Mouse (Mus musculus) kidney, adult 2 months (tissue): ENCODE measurements around the gene Sh2d4b. TPM values are rescaled to one million over a fixed set of nuclear protein-coding genes. Genes with fewer than 3 reads are reported as not detected.

Experiments
- DNase-seq: peaks from one replicate; pipeline ENCODE4 v3.0.0; 2021
- H3K27ac ChIP-seq: fragments of 200-500 bp; 2 replicates; pipeline ENCODE4 v1.5.1; 2012; ENCODE audit warnings: low read depth, low read length, control low read depth, inconsistent platforms; ENCODE audit not compliant: insufficient read depth
- H3K27me3 ChIP-seq: fragments of 200-500 bp; replicated peaks from 2 replicates; pipeline ENCODE4 v1.6.1; 2012; ENCODE audit warnings: mild to moderate bottlenecking, moderate library complexity, low read length, inconsistent platforms; ENCODE audit not compliant: control insufficient read depth, insufficient read depth
- H3K36me3 ChIP-seq: fragments of 200-500 bp; 2 replicates; pipeline ENCODE4 v1.6.1; 2012; ENCODE audit warnings: mild to moderate bottlenecking, moderate library complexity, low read length, inconsistent platforms; ENCODE audit not compliant: control insufficient read depth, insufficient read depth
- H3K4me1 ChIP-seq: fragments of 200-500 bp; 2 replicates; pipeline ENCODE4 v1.6.1; 2011; ENCODE audit warnings: low read length; ENCODE audit not compliant: control insufficient read depth, insufficient read depth
- H3K4me3 ChIP-seq: fragments of 200-500 bp; 2 replicates; pipeline ENCODE4 v1.5.1; 2011; ENCODE audit warnings: mild to moderate bottlenecking, low read depth, low read length, control low read depth; ENCODE audit not compliant: insufficient read depth
- CTCF ChIP-seq: fragments of 200-500 bp; conservative IDR thresholded peaks from 2 replicates; pipeline ENCODE4 v1.5.1; 2011; ENCODE audit warnings: low read depth, mild to moderate bottlenecking, control low read depth, low read length, moderate library complexity, mixed read lengths; ENCODE audit not compliant: insufficient read depth, insufficient read length
- POLR2A ChIP-seq: fragments of 200-500 bp; IDR thresholded peaks from one replicate; pipeline ENCODE4 v1.6.1; 2011; ENCODE audit warnings: low read depth, low read length, control low read depth
- WGBS: fragments of 180-500 bp; shearing (Covaris S2); methylation state at CpG from one replicate; pipeline ENCODE4 v1.1.7; 2018; 5-methylcytosine and 5-hydroxymethylcytosine counted together
- polyA plus RNA-seq: library from polyadenylated mRNA; depleted of rRNA; stranded (reverse); fragments of >200 nt; gene quantifications from 2 replicates; pipeline ENCODE4 v1.2.3, GENCODE M21; 2012; rRNA removed

Sh2d4b gene
- polyA plus RNA-seq, 1 experiment = 0.94 TPM

DNA sequence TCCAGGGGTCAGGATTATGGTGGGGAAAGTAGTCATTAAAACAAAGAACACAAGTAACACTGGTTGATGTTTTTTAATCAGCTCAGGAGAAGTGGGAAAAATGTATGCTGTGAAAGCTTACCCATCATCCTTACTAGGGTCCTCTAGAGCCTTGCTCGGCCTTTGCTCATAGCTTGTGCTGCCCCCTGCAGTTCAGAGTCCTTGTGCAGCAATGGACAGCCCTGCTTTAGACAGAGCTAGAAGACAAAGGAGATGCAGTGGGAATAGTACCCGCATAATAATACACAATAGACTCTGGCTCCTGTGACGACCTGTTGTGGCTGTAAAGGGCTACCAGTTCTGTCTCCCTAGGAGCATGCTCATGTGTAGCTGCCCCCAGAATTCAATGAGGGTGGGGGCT lies 104.0 kb downstream of the Sh2d4b start:
- peak; percentile 7 for DNase-seq
- no peak for TF ChIP-seq POLR2A
- peak; percentile 59 for TF ChIP-seq CTCF

DNA sequence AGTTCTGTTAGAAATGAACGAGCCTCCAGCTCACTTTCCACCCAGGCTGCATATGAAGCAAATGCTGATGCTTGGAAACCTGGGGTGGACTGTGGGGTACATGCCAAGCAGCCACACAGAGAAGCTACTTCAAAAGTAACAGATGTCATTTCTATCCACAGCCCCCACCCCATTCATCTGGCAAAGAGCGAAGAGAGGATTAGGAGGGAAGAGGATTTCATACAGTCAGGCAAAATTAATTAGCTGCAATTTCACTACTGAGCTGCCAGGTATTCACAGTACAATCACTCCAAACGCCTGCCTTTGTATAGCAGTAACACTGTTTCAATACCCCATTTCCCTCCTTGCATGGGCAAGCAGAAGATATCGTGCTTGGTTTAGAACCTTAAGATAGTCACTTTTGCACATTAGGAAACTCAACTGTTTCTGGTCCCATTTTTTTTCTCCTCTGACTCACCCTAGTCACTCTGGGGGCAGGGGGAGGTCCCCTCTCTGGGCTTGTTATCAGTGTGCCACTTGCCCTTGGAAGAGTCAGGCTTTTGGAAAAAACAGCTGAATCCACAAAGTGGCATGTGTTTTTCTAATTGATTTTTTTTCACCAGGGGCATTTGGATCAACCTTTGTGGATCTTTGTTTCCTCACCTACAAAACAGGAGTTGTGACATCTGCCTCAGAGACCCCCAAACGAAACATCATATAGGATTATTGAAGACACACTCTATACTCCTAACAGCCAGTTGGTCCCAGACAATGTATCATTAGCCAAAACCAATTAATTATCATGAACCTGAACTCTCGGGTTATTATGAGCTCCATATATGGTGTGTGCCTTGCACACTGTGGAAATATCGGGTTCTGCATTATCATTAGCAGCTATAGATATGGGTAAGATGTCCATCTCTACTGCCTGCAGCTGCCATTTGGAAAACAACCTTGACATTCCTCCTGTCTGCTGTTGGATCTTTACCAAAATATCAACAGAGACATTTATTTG lies 123.7 kb downstream of the Sh2d4b start:
- Histone ChIP-seq H3K27ac (no peak overlapping the region), H3K36me3 (no peaks in the 10 kb centered on the region), H3K4me1 (no peaks in the 10 kb centered on the region), H3K27me3 (no peaks in the 10 kb centered on the region), H3K4me3 (no peak overlapping the region)
- TF ChIP-seq POLR2A (no peak), CTCF (no peak)
- 66% methylated on average over 7 of the region's 7 CpGs for WGBS
- DNase-seq = no peak

More for the DNA sequence above, 104.0 kb downstream of the Sh2d4b start:
- Histone ChIP-seq H3K27me3 (no peaks in the 10 kb centered on the region), H3K36me3 (no peaks in the 10 kb centered on the region), H3K27ac (no peak overlapping the region), H3K4me1 (no peaks in the 10 kb centered on the region), H3K4me3 (no peak overlapping the region)
- WGBS = 34% methylated on average over 3 of the region's 3 CpGs

Other genes with a start within 250 kb of the Sh2d4b start
- 119 and 121 TPM in 2 replicates for gene Tspan14, start 73.5 kb upstream of the Sh2d4b start, polyA plus RNA-seq
- 68.2 and 80.8 TPM in 2 replicates for gene Fam213a, start 120.5 kb upstream of the Sh2d4b start, polyA plus RNA-seq
- not detected in 2 replicates for gene Dydc2, start 175.9 kb upstream of the Sh2d4b start, polyA plus RNA-seq
- not detected in 2 replicates for gene Dydc1, start 179.6 kb upstream of the Sh2d4b start, polyA plus RNA-seq
- gene Mat1a, start 211.8 kb upstream of the Sh2d4b start, polyA plus RNA-seq = 0.03 and 0.05 TPM in 2 replicates
- not detected in 2 replicates for gene Sftpa1, start 238.5 kb upstream of the Sh2d4b start, polyA plus RNA-seq